Mouse (Mus musculus) embryonic facial prominence, embryonic 11.5 days (tissue): Measurements from ENCODE around the gene Efemp2. TPM values are rescaled to one million over a fixed set of nuclear protein-coding genes. Genes with fewer than 3 reads are reported as not detected.
"Not testable (repeated sequence)": the region's sequence is repeated elsewhere in the genome, so short reads cannot be mapped to it uniquely, and the experiment has no call there.

ENCODE experiments used
- ATAC-seq: fragments of 200-750 bp; cut with Nextera tagmentation; replicated peaks from 2 replicates; pipeline ENCODE4 v1.8.0; 2017; ENCODE audit warnings: low read depth; ENCODE audit not compliant: insufficient number of reproducible peaks, low FRiP score, low TSS enrichment
- DNase-seq: peaks from one replicate; pipeline ENCODE4 v3.0.0-alpha.2; 2015; ENCODE audit warnings: low spot score
- H3K27ac ChIP-seq: fragments of 300-500 bp; sonication (generic); replicated peaks from 2 replicates; pipeline ENCODE4 v1.5.1; 2014; ENCODE audit warnings: mild to moderate bottlenecking, low read depth, low read length, control low read depth
- H3K27me3 ChIP-seq: fragments of 300-500 bp; sonication (generic); 2 replicates; pipeline ENCODE4 v1.6.1; 2014; ENCODE audit warnings: mild to moderate bottlenecking, low read length, moderate library complexity, mixed read lengths; ENCODE audit not compliant: control insufficient read depth, insufficient read depth
- H3K36me3 ChIP-seq: fragments of 300-500 bp; sonication (generic); replicated peaks from 2 replicates; pipeline ENCODE4 v1.6.1; 2014; ENCODE audit warnings: low read depth, mild to moderate bottlenecking, low read length, moderate library complexity, mixed read lengths; ENCODE audit not compliant: control insufficient read depth, insufficient read depth
- H3K4me1 ChIP-seq: fragments of 300-500 bp; sonication (generic); 2 replicates; pipeline ENCODE4 v1.6.1; 2014; ENCODE audit warnings: low read length, mixed read lengths; ENCODE audit not compliant: control insufficient read depth, insufficient read depth
- H3K4me2 ChIP-seq: fragments of 300-500 bp; sonication (generic); 2 replicates; pipeline ENCODE4 v1.6.1; 2014; ENCODE audit warnings: low read depth, mild to moderate bottlenecking, control low read depth, low read length, moderate library complexity
- H3K4me3 ChIP-seq: fragments of 300-500 bp; sonication (generic); 2 replicates; pipeline ENCODE4 v1.5.1; 2014; ENCODE audit warnings: low read depth, low read length, control low read depth
- H3K9ac ChIP-seq: fragments of 300-500 bp; sonication (generic); replicated peaks from 2 replicates; pipeline ENCODE4 v1.6.1; 2014; ENCODE audit warnings: mild to moderate bottlenecking, control low read depth, low read length
- H3K9me3 ChIP-seq: fragments of 300-500 bp; sonication (generic); replicated peaks from 2 replicates; pipeline ENCODE4 v1.6.1; 2016; ENCODE audit warnings: mild to moderate bottlenecking, low read length, inconsistent platforms, mixed read lengths; ENCODE audit not compliant: control insufficient read depth
- WGBS: fragments of 180-500 bp; shearing (Covaris S2); extraction: QIAGEN DNeasy Blood & Tissue Kit; methylation state at CpG from one replicate; pipeline ENCODE4 v1.1.7; 2014; 5-methylcytosine and 5-hydroxymethylcytosine counted together
- polyA plus RNA-seq: library from polyadenylated mRNA; unstranded; fragments of >200 nt; fragmentation: Nextera tagmentation; extraction: Ambion mirVana; gene quantifications from 2 replicates; pipeline ENCODE4 v1.2.1, GENCODE M21; 2014

The Efemp2 gene
- polyA plus RNA-seq, 1 experiment from 2014 or later = 80.9 TPM

- no peaks in the 10 kb centered on the region for H3K27me3 ChIP-seq
- no peak overlapping the region for H3K4me3 ChIP-seq
- DNase-seq (no peak), ATAC-seq (no peak)
- H3K9me3 ChIP-seq = no peaks in the 10 kb centered on the region
- H3K36me3 ChIP-seq = peaks cover 6% of the 10 kb centered on the region
- 92% methylated on average over 8 of the region's 8 CpGs for WGBS
- H3K27ac ChIP-seq = no peak overlapping the region
- no peak overlapping the region for H3K9ac ChIP-seq
- no peaks in the 10 kb centered on the region for H3K4me1 ChIP-seq
- H3K4me2 ChIP-seq = no peak overlapping the region
Measured at GRCm38 (mm10) chr19:5485371-5485770, 11.6 kb downstream of the Efemp2 start.

GRCm38 (mm10) chr19:5485821-5486220 is 12.1 kb downstream of the Efemp2 start:
- H3K4me3 ChIP-seq = no peak overlapping the region
- no peak overlapping the region for H3K4me2 ChIP-seq
- no peaks in the 10 kb centered on the region for H3K27me3 ChIP-seq
- no peak overlapping the region for H3K9ac ChIP-seq
- H3K4me1 ChIP-seq = no peaks in the 10 kb centered on the region
- DNase-seq (no peak), ATAC-seq (no peak)
- no peaks in the 10 kb centered on the region for H3K9me3 ChIP-seq
- no peak overlapping the region for H3K27ac ChIP-seq
- peaks cover 6% of the 10 kb centered on the region for H3K36me3 ChIP-seq
- 94% methylated on average over 7 of the region's 7 CpGs for WGBS

- WGBS = 90% methylated on average over 8 of the region's 8 CpGs
- Histone ChIP-seq H3K9ac (no peak overlapping the region), H3K4me3 (no peak overlapping the region), H3K27ac (no peak overlapping the region), H3K4me1 (no peaks in the 10 kb centered on the region), H3K36me3 (peaks cover 6% of the 10 kb centered on the region), H3K27me3 (no peaks in the 10 kb centered on the region), H3K4me2 (no peak overlapping the region), H3K9me3 (no peaks in the 10 kb centered on the region)
- no peak for DNase-seq
- no peak for ATAC-seq
Measured at GRCm38 (mm10) chr19:5486286-5486685, 12.5 kb downstream of the Efemp2 start.

- Histone ChIP-seq H3K4me1 (no peaks in the 10 kb centered on the region), H3K36me3 (peaks cover 6% of the 10 kb centered on the region), H3K4me3 (no peak overlapping the region), H3K4me2 (no peak overlapping the region), H3K27me3 (no peaks in the 10 kb centered on the region), H3K27ac (no peak overlapping the region), H3K9ac (no peak overlapping the region), H3K9me3 (no peaks in the 10 kb centered on the region)
- 87% methylated on average over 4 of the region's 4 CpGs for WGBS
- ATAC-seq (no peak), DNase-seq (no peak)
Measured at GRCm38 (mm10) chr19:5486771-5487170, 13.0 kb downstream of the Efemp2 start.

- DNase-seq (peak; percentile 97), ATAC-seq (peak; percentile 72)
- Histone ChIP-seq H3K27ac (peak within 1 kb of the TSS; percentile 99), H3K27me3 (no peaks in the 10 kb centered on the region), H3K4me2 (peak within 1 kb of the TSS; percentile 81), H3K36me3 (peaks cover 4% of the 10 kb centered on the region), H3K4me1 (no peaks in the 10 kb centered on the region), H3K4me3 (peak within 1 kb of the TSS; percentile 48), H3K9ac (peak within 1 kb of the TSS; percentile 75), H3K9me3 (no peaks in the 10 kb centered on the region)
- WGBS = under 1% methylated on average over 39 of the region's 39 CpGs
Measured at GRCm38 (mm10) chr19:5487768-5488550, 14.2 kb downstream of the Efemp2 start, which contains the start of gene Mus81. Gene Mus81 (minus strand): TSS chr19:5488402.

GRCm38 (mm10) chr19:5488878-5489571 is 15.3 kb downstream of the Efemp2 start:
- Histone ChIP-seq H3K9me3 (no peaks in the 10 kb centered on the region), H3K36me3 (peaks cover 4% of the 10 kb centered on the region), H3K4me1 (no peaks in the 10 kb centered on the region)

GRCm38 (mm10) chr19:5489721-5490120 is 16.0 kb downstream of the Efemp2 start:
- not testable (repeated sequence) for H3K4me3 ChIP-seq, H3K36me3 ChIP-seq, ATAC-seq, DNase-seq, H3K9me3 ChIP-seq, H3K9ac ChIP-seq, H3K4me1 ChIP-seq, H3K27me3 ChIP-seq, H3K4me2 ChIP-seq
- WGBS = 55% methylated on average over 10 of the region's 10 CpGs
- peak overlapping the region; percentile 99 for H3K27ac ChIP-seq

More at GRCm38 (mm10) chr19:5488878-5489571, 15.3 kb downstream of the Efemp2 start:
- Histone ChIP-seq H3K4me3 (peak overlapping the region; percentile 48), H3K27me3 (no peaks in the 10 kb centered on the region), H3K9ac (peak overlapping the region; percentile 52), H3K4me2 (peak overlapping the region; percentile 81), H3K27ac (peak overlapping the region; percentile 99)
- DNase-seq (peak; percentile 99), ATAC-seq (peak; percentile 82)
- WGBS = 0% methylated on average over 26 of the region's 26 CpGs
